Mouse (Mus musculus): ENCODE measurements at regions not wholly inside any gene's neighbourhood (a gene's known extent, or its start where the extent isn't known, plus 50 kb on each side); places are given as distances from the start of the nearest gene placed in this dataset.

DNA sequence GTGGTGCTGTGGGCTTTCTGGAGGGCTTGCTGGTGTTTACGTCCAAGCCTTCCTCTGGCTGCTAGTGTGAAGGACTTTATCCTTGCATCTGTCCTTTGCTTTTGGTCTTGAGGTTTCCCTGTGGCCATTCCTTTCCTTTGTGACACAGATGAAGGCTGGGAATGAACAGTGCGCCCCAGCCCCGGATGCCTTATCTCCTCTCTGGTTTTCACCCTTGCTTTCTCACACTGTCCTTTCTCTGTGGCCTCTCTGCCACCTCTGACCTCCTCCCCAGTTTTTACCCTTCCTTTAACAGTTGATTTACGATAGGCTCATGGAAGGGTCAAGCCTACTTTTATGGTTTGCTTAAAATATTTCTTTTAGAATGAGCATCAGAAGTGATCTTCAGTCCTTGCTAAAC, 53.2 kb downstream of the Gas1 start:
- ATAC-seq (replicated peaks; ENCODE audit: insufficient number of reproducible peaks, low FRiP score, low TSS enrichment, poor library complexity, severe bottlenecking) = no peak

DNA sequence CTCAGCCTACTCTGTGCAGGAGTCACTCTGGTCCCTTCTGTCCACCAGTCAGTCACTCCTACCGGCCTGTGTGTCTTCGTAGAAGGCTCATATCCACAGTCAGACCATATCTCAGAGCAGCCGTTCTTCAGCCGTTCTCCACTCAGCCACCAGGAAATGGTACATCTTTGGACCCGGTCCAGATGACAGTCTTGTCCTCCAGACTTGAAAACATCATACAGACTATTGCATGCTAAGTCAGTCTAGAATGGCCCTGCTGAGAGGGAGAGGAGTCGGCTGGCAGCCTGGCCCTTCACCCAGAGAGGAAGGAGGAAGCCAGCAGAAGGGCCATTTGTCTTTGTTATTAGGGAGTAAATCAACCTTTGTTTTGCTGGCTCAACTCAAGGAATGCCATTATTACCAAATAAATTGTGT, 54.0 kb downstream of the Gas1 start:
- ATAC-seq (replicated peaks; ENCODE audit: insufficient number of reproducible peaks, low FRiP score, low TSS enrichment, poor library complexity, severe bottlenecking) = no peak

DNA sequence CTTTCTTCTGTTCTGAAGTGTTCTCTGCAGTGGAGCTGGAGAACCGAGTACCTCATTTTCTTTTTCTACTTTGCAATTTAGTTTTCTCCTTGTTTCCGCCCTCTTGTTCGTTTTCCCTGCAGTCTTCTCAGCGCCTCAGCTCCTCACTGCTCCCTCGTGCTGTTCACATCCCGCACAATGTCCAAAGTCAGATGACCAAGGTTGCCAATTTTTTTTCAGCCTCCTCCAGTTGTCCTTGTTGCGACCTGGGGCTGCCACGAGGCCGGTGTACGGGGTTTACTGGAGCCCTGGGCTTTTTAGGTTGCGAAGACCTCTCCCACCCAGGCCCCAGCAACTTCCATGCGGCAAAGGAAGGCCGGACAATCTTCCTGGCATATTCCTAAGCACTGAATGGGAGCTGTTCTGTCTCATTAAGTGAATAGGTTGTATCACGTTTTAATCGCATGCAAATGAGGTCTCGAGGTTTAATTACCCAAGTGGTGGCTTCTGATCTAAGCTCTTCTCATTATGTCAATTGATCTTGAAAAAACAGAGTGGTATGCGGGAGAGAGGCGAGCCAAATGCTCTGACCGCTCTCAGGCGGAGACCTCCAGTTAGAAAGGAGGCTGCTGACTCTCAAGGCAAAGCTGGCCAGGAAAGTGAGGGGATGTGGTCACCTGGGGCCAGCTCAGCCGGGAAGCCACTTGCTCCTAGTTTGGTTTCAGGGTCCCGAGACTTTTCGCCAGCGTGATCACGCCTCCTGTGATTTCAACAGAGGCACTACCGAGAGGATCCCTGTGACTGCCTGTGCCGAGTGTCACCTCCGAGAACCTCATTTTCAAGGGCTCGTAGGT, 54.6 kb downstream of the Gas1 start:
- ATAC-seq (replicated peaks; ENCODE audit: insufficient number of reproducible peaks, low FRiP score, low TSS enrichment, poor library complexity, severe bottlenecking) = no peak

- no peak for ATAC-seq (replicated peaks; ENCODE audit: insufficient number of reproducible peaks, low FRiP score, low TSS enrichment, poor library complexity, severe bottlenecking)
Observed at GRCm38 (mm10) chr13:60111465-60111864, 65.7 kb downstream of the Gas1 start.

GRCm38 (mm10) chr13:60110079-60110846, 66.9 kb downstream of the Gas1 start:
- no peak for ATAC-seq (replicated peaks; ENCODE audit: insufficient number of reproducible peaks, low FRiP score, low TSS enrichment, poor library complexity, severe bottlenecking)

DNA sequence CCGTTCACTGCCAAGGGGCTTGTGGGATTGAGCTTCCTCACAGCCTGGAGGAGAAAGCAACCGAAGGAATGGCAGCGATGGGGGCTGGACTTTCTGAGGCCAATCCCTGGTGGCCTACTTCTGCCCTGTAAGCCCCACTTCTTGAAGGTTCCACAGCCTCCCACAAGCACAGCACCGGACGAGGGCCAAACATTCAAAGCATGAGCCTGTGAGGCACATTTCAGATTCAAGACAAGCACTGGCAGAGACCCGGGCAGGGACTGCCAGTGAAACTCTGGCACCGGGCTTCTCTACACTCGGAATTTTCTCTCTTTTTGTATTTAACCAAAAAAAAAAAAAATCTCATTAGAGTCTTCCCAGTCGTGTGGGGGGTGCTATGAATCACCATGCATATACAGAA, 71.9 kb downstream of the Gas1 start:
- no peak for ATAC-seq (replicated peaks; ENCODE audit: insufficient number of reproducible peaks, low FRiP score, low TSS enrichment, poor library complexity, severe bottlenecking)

- ATAC-seq (replicated peaks; ENCODE audit: insufficient number of reproducible peaks, low FRiP score, low TSS enrichment, poor library complexity, severe bottlenecking) = no peak
Observed at GRCm38 (mm10) chr13:60101651-60102050, 75.5 kb downstream of the Gas1 start.

DNA sequence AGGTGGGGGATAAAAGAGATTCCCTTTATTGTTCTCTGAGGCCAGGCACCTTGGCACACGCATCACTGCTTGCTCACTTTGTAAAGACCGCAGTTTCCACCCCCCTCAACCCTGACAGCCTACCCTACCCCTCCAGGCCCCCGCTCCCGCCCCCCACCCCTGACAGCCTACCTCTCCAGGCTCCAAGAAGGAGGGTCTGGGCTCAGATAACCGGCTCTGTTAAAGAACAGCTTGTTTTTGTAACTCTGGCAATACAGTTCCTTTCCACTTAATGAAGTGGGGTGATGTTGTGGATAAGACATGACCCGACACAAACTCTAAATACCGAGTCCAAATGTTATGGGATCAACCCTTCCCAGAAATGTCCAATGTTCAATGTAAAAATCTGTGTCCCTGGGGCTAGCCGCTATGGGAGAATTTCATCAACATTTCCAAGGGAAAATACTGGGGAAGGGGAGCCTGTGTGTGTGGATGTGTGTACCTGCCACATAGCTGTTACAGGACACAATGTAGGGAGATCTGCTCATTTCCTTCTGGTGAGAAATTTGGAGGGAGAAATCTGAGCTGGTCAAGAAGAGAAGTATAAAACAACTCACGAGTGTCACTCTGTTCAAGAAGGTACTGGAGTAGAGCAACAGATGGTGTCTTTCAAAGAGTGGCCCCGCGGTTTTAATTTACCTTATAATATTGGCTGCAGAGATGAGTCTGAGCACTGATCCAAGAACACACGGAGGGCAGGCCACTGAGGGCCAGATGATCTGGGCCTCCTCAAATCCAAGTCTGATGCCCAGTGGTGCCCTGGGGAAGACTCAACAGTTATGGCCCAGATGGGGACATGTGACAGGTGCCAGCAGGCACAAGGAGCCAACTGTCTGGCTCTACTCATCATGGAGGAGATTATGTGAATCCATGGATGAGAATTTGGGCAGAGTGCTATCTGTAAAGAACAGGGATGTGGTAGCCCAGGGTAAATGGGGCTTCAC, 76.7 kb downstream of the Gas1 start:
- ATAC-seq (replicated peaks; ENCODE audit: insufficient number of reproducible peaks, low FRiP score, low TSS enrichment, poor library complexity, severe bottlenecking) = no peak

- no peak for ATAC-seq (replicated peaks; ENCODE audit: insufficient number of reproducible peaks, low FRiP score, low TSS enrichment, poor library complexity, severe bottlenecking)
Observed at GRCm38 (mm10) chr13:60099469-60100129, 77.6 kb downstream of the Gas1 start.

- ATAC-seq (replicated peaks; ENCODE audit: insufficient number of reproducible peaks, low FRiP score, low TSS enrichment, poor library complexity, severe bottlenecking) = no peak
Observed at GRCm38 (mm10) chr13:60098394-60098793, 78.8 kb downstream of the Gas1 start.

DNA sequence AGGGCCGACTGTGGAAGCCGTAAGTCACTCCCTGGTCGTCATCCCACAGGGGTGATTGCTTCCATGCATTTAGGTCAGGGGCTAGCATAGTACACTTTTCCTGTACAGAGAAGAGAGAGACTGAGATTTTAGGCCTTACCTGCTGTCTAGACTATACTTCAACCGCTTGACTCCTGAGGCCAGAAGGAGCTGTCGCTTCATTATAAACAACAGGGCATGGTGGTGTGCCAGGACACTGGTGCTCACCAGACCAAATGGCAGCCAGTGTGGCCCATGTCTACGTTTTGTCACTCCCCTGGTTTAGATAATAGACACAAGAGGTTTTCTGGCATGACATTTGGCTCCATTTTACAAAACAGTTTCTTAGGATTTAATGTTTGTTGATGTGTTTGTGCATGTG, 79.4 kb downstream of the Gas1 start:
- ATAC-seq (replicated peaks; ENCODE audit: insufficient number of reproducible peaks, low FRiP score, low TSS enrichment, poor library complexity, severe bottlenecking) = no peak

DNA sequence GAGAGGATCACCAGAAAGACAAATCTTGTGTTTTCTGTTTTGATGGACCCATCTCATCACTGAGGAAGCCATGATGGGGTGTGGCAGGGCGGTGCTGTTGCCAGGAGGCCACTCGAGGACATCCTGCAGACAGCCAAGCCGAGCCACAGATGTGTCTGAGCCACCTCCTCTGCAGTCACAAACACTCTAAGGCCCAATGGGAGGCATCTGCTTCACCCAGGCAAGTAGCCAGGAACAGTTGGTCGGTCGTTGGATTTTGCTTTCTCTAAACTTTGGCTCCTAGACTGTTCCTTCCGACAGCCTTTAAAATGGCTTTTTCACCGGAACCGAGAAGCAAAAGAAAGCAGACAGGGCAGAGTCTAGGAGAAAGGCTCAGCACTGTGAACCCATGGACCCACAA, 90.5 kb downstream of the Gas1 start:
- no peak for ATAC-seq (replicated peaks; ENCODE audit: insufficient number of reproducible peaks, low FRiP score, low TSS enrichment, poor library complexity, severe bottlenecking)

GRCm38 (mm10) chr13:60084975-60085374, 92.2 kb downstream of the Gas1 start:
- no peak for ATAC-seq (replicated peaks; ENCODE audit: insufficient number of reproducible peaks, low FRiP score, low TSS enrichment, poor library complexity, severe bottlenecking)

- ATAC-seq (replicated peaks; ENCODE audit: insufficient number of reproducible peaks, low FRiP score, low TSS enrichment, poor library complexity, severe bottlenecking) = no peak
Observed at GRCm38 (mm10) chr13:60084290-60084689, 92.9 kb downstream of the Gas1 start.

DNA sequence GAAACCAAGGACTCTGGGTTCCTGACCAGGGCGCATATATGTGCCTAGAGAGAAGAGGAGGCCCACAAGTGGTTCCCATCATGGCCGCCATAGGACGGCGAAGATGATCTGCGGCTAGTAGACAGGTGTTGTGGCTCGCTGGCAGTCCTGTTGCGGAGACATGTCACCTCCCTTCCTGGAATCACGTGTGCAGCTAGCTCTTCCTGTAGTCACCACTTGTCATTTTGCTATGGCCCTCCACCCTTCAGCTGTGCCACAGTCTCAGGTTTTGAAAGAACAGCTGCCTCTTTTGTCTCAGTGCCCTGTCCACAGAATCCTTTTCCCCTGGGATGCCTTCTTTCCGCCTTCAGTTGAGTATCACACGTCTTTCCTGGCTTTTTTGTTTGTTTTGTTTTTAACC, 97.1 kb downstream of the Gas1 start:
- ATAC-seq (replicated peaks; ENCODE audit: insufficient number of reproducible peaks, low FRiP score, low TSS enrichment, poor library complexity, severe bottlenecking) = no peak

GRCm38 (mm10) chr13:60078331-60079050, 98.7 kb downstream of the Gas1 start:
- ATAC-seq (replicated peaks; ENCODE audit: insufficient number of reproducible peaks, low FRiP score, low TSS enrichment, poor library complexity, severe bottlenecking) = no peak

- ATAC-seq (replicated peaks; ENCODE audit: insufficient number of reproducible peaks, low FRiP score, low TSS enrichment, poor library complexity, severe bottlenecking) = no peak
Observed at GRCm38 (mm10) chr13:60076147-60076800, 100.9 kb downstream of the Gas1 start.

Data from monocyte, adult 5-6 weeks (primary cell).